Mouse (Mus musculus) heart, adult 2 months (tissue): ENCODE measurements around the gene Erbb3. TPM values are rescaled to one million over a fixed set of nuclear protein-coding genes. Genes with fewer than 3 reads are reported as not detected.

Experiments
- DNase-seq, 2 experiments: peaks; one replicate each; pipeline ENCODE4 v3.0.0; 2021
- H3K27ac ChIP-seq: fragments of 200-600 bp; 2 replicates; pipeline ENCODE4 v1.8.1; 2022
- H3K27me3 ChIP-seq: fragments of 200-500 bp; 2 replicates; pipeline ENCODE4 v1.6.1; 2012; ENCODE audit warnings: mild to moderate bottlenecking, low read length, inconsistent platforms, mixed read lengths; ENCODE audit not compliant: control insufficient read depth, insufficient read depth
- H3K36me3 ChIP-seq: fragments of 200-500 bp; 2 replicates; pipeline ENCODE4 v1.6.1; 2012; ENCODE audit warnings: low read length, inconsistent platforms; ENCODE audit not compliant: control insufficient read depth, insufficient read depth
- H3K4me1 ChIP-seq: fragments of 200-500 bp; 2 replicates; pipeline ENCODE4 v1.6.1; 2011; ENCODE audit warnings: low read length; ENCODE audit not compliant: control insufficient read depth, insufficient read depth
- H3K4me3 ChIP-seq: fragments of 200-600 bp; 2 replicates; pipeline ENCODE4 v1.8.1; 2022
- H3K79me2 ChIP-seq: fragments of 200-500 bp; replicated peaks from 2 replicates; pipeline ENCODE4 v1.6.1; 2012; ENCODE audit warnings: mild to moderate bottlenecking, inconsistent platforms, low read length, moderate library complexity, mixed read lengths; ENCODE audit not compliant: control insufficient read depth, insufficient read depth
- H3K9ac ChIP-seq: fragments of 200-500 bp; 2 replicates; pipeline ENCODE4 v1.6.1; 2012; ENCODE audit warnings: low read depth, mild to moderate bottlenecking, control low read depth, inconsistent platforms, low read length, mixed read lengths
- CTCF ChIP-seq: fragments of 200-600 bp; IDR thresholded peaks from 2 replicates; pipeline ENCODE4 v1.8.1; 2022; ENCODE audit warnings: antibody characterized with exemption, mild to moderate bottlenecking, moderate library complexity
- EP300 ChIP-seq: fragments of 200-500 bp; IDR thresholded peaks from 2 replicates; pipeline ENCODE4 v1.6.1; 2011; ENCODE audit warnings: low read depth, low read length, control low read depth; ENCODE audit not compliant: insufficient read depth
- POLR2A ChIP-seq: fragments of 200-500 bp; IDR thresholded peaks from 2 replicates; pipeline ENCODE4 v1.6.1; 2011; ENCODE audit warnings: mild to moderate bottlenecking, low read depth, low read length, control low read depth; ENCODE audit not compliant: insufficient read depth
- WGBS: fragments of 180-500 bp; shearing (Covaris S2); methylation state at CpG from one replicate; pipeline ENCODE4 v1.1.7; 2018; 5-methylcytosine and 5-hydroxymethylcytosine counted together
- intact Hi-C: fragments of 180-260 bp; cut with DNase I; formaldehyde crosslinking; loops from one replicate; pipeline ENCODE4 v1.15.1; 2025
- polyA plus RNA-seq: library from polyadenylated mRNA; depleted of rRNA; stranded (reverse); fragments of >200 nt; gene quantifications from 2 replicates; pipeline ENCODE4 v1.2.3, GENCODE M21; 2012
- total RNA-seq, 2 experiments: library from RNA; stranded (reverse); gene quantifications; 2 replicates each; pipeline ENCODE4 v1.2.3; 2021

Erbb3 gene
- total and polyA plus RNA-seq, 3 experiments, result 5.5 to 8.2 (median 6.3) TPM

- H3K79me2 ChIP-seq, result no peaks in the 10 kb centered on the region
- H3K27me3 ChIP-seq, result no peaks in the 10 kb centered on the region
- no peaks in the 10 kb centered on the region for H3K36me3 ChIP-seq
- WGBS, result 78% methylated on average over 1 of the region's 1 CpGs
- no peak overlapping the region for H3K9ac ChIP-seq
- intact Hi-C loops, result no loop called here
- H3K27ac ChIP-seq, result no peak overlapping the region
- no peak for DNase-seq
- no peak overlapping the region for H3K4me3 ChIP-seq
- no peaks in the 10 kb centered on the region for H3K4me1 ChIP-seq
- TF ChIP-seq EP300, result no peak
- TF ChIP-seq CTCF, result no peak
- no peak for TF ChIP-seq POLR2A
Measured at GRCm38 (mm10) chr10:128601499-128601898, 12.0 kb upstream of the Erbb3 start.

- Histone ChIP-seq H3K36me3 (no peaks in the 10 kb centered on the region), H3K27me3 (no peaks in the 10 kb centered on the region), H3K4me3 (no peak overlapping the region), H3K79me2 (no peaks in the 10 kb centered on the region), H3K27ac (no peak overlapping the region), H3K9ac (no peak overlapping the region), H3K4me1 (no peaks in the 10 kb centered on the region)
- no peak for DNase-seq
- no peak for TF ChIP-seq POLR2A
- TF ChIP-seq EP300, result no peak
- no peak for TF ChIP-seq CTCF
- WGBS, result 79% methylated on average over 2 of the region's 2 CpGs
- intact Hi-C loops, result no loop called here
Measured at GRCm38 (mm10) chr10:128598476-128598875, 9.0 kb upstream of the Erbb3 start.

GRCm38 (mm10) chr10:128592797-128593196, 3.3 kb upstream of the Erbb3 start:
- 62% methylated on average over 5 of the region's 5 CpGs for WGBS
- Histone ChIP-seq H3K79me2 (no peaks in the 10 kb centered on the region), H3K9ac (no peak overlapping the region), H3K4me3 (no peak overlapping the region), H3K27me3 (no peaks in the 10 kb centered on the region), H3K27ac (no peak overlapping the region), H3K4me1 (no peaks in the 10 kb centered on the region), H3K36me3 (no peaks in the 10 kb centered on the region)
- TF ChIP-seq EP300, result no peak
- no peak for TF ChIP-seq CTCF
- TF ChIP-seq POLR2A, result no peak
- intact Hi-C loops, result no loop called here
- no peak for DNase-seq

- H3K27ac ChIP-seq, result no peak overlapping the region
- intact Hi-C loops, result loop anchor here (2.0 kb wide), 1 partner anchor 25 kb away; no protein-coding TSS in a partner anchor
- no peak overlapping the region for H3K4me3 ChIP-seq
- H3K4me1 ChIP-seq, result no peaks in the 10 kb centered on the region
- H3K79me2 ChIP-seq, result no peaks in the 10 kb centered on the region
- DNase-seq, result no peak
- H3K36me3 ChIP-seq, result no peaks in the 10 kb centered on the region
- 54% methylated on average over 6 of the region's 6 CpGs for WGBS
- no peaks in the 10 kb centered on the region for H3K27me3 ChIP-seq
- no peak for TF ChIP-seq EP300
- no peak for TF ChIP-seq CTCF
- no peak for TF ChIP-seq POLR2A
- no peak overlapping the region for H3K9ac ChIP-seq
Measured at GRCm38 (mm10) chr10:128591436-128591835, 2.0 kb upstream of the Erbb3 start.

- no peaks in the 10 kb centered on the region for H3K27me3 ChIP-seq
- no peaks in the 10 kb centered on the region for H3K36me3 ChIP-seq
- no peak overlapping the region for H3K27ac ChIP-seq
- peak; percentile 63 to 72 for DNase-seq
- H3K4me1 ChIP-seq, result no peaks in the 10 kb centered on the region
- under 1% methylated on average over 43 of the region's 43 CpGs for WGBS
- intact Hi-C loops, result loop anchor here (2.0 kb wide), 1 partner anchor 23 kb away; no protein-coding TSS in a partner anchor
- H3K9ac ChIP-seq, result peak overlapping the region; percentile 70
- peak overlapping the region; percentile 71 for H3K4me3 ChIP-seq
- TF ChIP-seq CTCF (peak; percentile 93), EP300 (no peak), POLR2A (no peak)
- H3K79me2 ChIP-seq, result no peaks in the 10 kb centered on the region
Measured at GRCm38 (mm10) chr10:128590193-128590690, 790 bp upstream of the Erbb3 start.

GRCm38 (mm10) chr10:128588775-128589463, 533 bp downstream of the Erbb3 start:
- no peak for DNase-seq
- Histone ChIP-seq H3K4me3 (peak overlapping the region; percentile 71), H3K4me1 (no peaks in the 10 kb centered on the region), H3K9ac (0 out of 2 replicates have a peak overlapping the region, but pooled peaks have one; percentile 20), H3K79me2 (no peaks in the 10 kb centered on the region), H3K36me3 (no peaks in the 10 kb centered on the region), H3K27ac (no peak overlapping the region), H3K27me3 (no peaks in the 10 kb centered on the region)
- 12% methylated on average over 23 of the region's 23 CpGs for WGBS
- intact Hi-C loops, result no loop called here
- no peak for TF ChIP-seq POLR2A
- TF ChIP-seq CTCF, result no peak
- TF ChIP-seq EP300, result no peak
